Mouse (Mus musculus) testis, adult 2 months (tissue): ENCODE measurements around the gene Prrt2. TPM values are rescaled to one million over a fixed set of nuclear protein-coding genes. Genes with fewer than 3 reads are reported as not detected.

Experiments used
- H3K27ac ChIP-seq: fragments of 200-500 bp; 2 replicates; pipeline ENCODE4 v1.5.1; 2012; ENCODE audit warnings: low read depth, low read length; ENCODE audit not compliant: control insufficient read depth, insufficient read depth
- H3K27me3 ChIP-seq: fragments of 200-500 bp; 2 replicates; pipeline ENCODE4 v1.6.1; 2012; ENCODE audit warnings: mild to moderate bottlenecking, low read length, moderate library complexity; ENCODE audit not compliant: control insufficient read depth, insufficient read depth
- H3K36me3 ChIP-seq: fragments of 200-500 bp; 2 replicates; pipeline ENCODE4 v1.6.1; 2012; ENCODE audit warnings: mild to moderate bottlenecking, low read length; ENCODE audit not compliant: control insufficient read depth, insufficient read depth
- H3K4me1 ChIP-seq: fragments of 200-500 bp; 2 replicates; pipeline ENCODE4 v1.6.1; 2012; ENCODE audit warnings: low read length; ENCODE audit not compliant: control insufficient read depth, insufficient read depth
- H3K4me3 ChIP-seq: fragments of 200-500 bp; 2 replicates; pipeline ENCODE4 v1.5.1; 2012; ENCODE audit warnings: low read depth, mild to moderate bottlenecking, low read length, moderate library complexity, mixed read lengths; ENCODE audit not compliant: control insufficient read depth
- CTCF ChIP-seq: fragments of 200-500 bp; IDR thresholded peaks from 2 replicates; pipeline ENCODE4 v1.5.1; 2012; ENCODE audit warnings: low read depth, mild to moderate bottlenecking, inconsistent platforms, low read length, moderate library complexity; ENCODE audit not compliant: control insufficient read depth, insufficient read depth, insufficient replicate concordance
- POLR2A ChIP-seq: fragments of 200-500 bp; IDR thresholded peaks from 2 replicates; pipeline ENCODE4 v1.6.1; 2012; ENCODE audit warnings: low read depth, mild to moderate bottlenecking, inconsistent platforms, low read length, moderate library complexity; ENCODE audit not compliant: control insufficient read depth
- polyA plus RNA-seq: library from polyadenylated mRNA; depleted of rRNA; stranded (reverse); fragments of >200 nt; gene quantifications from 2 replicates; pipeline ENCODE4 v1.2.3, GENCODE M21; 2012

The Prrt2 gene
- polyA plus RNA-seq, 1 experiment, result 3.4 TPM

DNA sequence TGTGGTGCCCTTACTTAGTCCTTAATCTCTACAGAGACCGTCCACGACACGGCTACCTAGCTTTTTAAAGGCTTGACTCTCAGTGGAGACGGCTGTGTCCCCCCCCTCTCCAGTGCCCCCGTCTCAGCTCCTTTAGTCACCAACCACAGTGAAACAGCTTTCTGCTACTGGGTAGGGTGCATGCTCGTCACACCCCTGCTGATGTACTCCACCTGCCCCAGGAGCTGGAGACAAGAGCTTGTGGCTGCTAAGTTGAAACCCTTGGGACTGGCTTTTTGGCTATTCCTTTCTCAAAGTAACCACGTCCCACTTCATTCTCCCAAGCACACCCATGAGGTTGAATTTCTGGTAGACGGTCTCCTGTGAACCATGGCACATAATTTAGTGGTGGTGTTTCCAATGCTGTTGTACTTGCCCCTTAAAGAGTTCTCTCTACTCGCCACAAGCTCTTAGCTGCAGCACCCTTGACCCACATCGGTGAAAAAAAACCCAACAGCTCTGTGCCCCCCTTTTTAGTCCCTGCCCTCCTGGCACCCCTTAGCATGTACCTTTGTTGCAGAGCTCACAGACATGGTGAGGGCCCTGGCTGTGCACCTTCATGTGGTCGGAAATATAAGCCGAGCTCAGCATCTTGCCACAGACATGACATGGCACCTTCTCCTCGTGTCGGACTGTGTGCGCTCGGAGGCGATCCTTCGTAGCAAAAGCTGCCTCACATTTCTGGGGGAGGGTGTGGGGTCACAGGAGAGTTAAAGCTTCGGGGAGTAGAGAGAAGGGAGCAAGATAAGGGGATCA is 3.1 kb upstream of the Prrt2 start:
- peaks cover 35% of the 10 kb centered on the region for H3K4me1 ChIP-seq
- no peaks in the 10 kb centered on the region for H3K36me3 ChIP-seq
- no peak overlapping the region; the same call in 1 of the 2 replicates for H3K27ac ChIP-seq
- H3K4me3 ChIP-seq, result no peak overlapping the region
- H3K27me3 ChIP-seq, result no peaks in the 10 kb centered on the region
- no peak for TF ChIP-seq POLR2A
- no peak for TF ChIP-seq CTCF

DNA sequence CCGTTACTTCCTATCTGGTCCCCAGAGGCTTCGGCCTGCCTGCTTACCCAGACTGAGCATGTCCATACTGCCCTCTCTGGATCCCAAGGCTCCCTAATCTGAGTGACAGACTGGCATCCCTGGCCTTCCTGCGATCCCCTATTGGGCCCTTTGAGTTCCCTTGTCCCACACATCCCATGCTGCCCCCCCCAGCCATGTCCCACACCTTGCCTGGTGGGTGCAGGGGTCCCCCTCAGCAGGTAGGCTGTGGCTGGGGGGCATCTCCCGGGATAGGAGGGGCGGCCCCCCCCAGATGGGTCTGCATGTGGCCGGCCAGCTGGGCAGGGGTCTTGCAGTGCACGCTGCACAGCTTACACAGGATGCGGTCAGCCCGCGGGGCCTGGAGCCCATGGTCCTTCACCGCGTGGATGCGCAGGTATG is 2.3 kb upstream of the Prrt2 start:
- H3K4me3 ChIP-seq, result no peak overlapping the region
- no peak overlapping the region for H3K27ac ChIP-seq
- H3K27me3 ChIP-seq, result no peaks in the 10 kb centered on the region
- peaks cover 35% of the 10 kb centered on the region for H3K4me1 ChIP-seq
- TF ChIP-seq CTCF (no peak), POLR2A (no peak)
- H3K36me3 ChIP-seq, result no peaks in the 10 kb centered on the region

DNA sequence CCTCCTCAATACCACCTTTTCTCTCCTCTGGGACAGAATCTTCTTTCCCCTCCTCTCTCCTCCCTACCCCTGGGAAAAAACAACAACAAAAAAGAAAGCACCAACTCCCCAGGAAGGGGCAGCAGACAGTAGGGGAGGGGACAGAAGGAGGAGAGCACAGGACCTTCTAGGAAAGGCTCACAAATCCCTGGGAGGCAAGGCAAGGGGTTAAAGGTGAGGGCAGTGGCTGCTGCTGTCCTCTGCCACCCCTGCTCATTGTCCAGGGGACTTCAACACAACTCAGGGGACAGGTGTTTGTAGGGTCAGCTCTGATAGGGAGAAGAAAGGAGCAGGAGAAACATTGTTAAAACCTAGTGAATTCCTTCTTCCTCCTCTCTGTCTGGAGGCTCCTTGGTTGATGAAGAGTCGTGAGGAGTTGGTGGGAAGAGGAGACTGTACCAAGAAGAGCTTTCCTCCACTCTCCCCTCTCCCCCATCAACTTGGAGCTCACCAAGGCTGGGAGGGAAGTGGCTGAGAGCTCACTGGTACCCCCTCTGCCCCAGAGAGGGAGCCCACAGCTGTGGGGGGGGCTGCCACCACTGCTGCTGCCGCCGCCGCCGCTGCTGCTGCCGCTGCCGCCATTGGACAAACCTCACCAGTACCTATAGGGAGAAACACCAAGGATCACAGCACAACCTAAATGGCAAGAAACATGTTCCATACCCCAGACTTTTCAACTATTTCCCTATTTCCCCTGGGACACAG is 1.7 kb upstream of the Prrt2 start:
- Histone ChIP-seq H3K4me1 (peaks cover 29% of the 10 kb centered on the region), H3K36me3 (no peaks in the 10 kb centered on the region), H3K27ac (0 out of 2 replicates have a peak overlapping the region, but pooled peaks have one; percentile 10), H3K27me3 (no peaks in the 10 kb centered on the region), H3K4me3 (no peak overlapping the region; the same call in 1 of the 2 replicates)
- TF ChIP-seq POLR2A (no peak), CTCF (no peak)

DNA sequence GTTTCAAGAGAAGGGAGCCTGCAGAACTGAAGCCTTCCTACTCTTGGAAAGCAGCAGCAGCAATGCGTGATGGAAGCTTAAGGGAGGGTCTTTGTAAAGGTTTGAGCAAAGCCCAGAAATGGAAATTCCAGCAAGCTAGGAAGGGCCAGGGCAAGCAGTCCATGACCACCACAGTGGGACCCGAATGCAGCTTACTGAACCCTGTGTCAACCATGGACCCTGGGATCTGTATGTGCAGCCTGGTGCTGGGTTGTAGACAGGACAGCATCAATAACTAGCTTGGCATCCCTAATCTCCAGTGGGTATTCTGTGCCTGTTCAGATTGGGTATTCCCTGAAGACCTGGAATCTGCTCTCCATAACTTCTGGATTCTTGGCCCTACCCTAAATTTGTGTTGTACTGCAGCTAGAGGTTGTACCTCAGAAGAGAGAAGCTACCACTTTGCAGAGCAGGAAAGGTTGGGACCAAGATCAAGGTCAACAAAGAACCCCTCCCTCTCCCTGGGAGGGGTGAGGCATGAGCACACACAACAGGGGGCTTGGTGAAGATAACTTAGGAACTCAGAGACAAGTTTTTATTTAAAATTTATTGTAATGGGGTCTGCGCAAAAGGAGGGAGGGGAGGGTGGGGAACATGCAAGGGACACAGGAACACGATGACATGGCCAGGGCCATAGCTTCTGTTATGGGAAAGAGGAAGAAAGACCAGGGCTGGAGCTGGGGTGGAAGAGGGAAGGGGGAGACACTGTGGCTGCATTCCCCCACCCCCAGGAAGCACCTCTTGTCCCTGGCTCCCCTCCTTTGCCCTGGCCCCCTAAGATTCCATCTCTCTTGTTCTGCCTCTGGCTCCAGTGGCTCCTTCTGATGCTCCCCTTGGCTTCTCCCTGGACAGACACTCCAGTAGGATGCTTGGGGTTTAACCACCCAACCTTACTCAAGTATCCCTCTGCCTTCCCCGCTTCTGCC is 834 bp upstream of the Prrt2 start:
- TF ChIP-seq POLR2A, result no peak; the same call in 1 of the 2 replicates
- no peak for TF ChIP-seq CTCF
- peak overlapping the region; percentile 70 for H3K4me3 ChIP-seq
- H3K36me3 ChIP-seq, result no peaks in the 10 kb centered on the region
- peaks cover 26% of the 10 kb centered on the region for H3K4me1 ChIP-seq
- H3K27me3 ChIP-seq, result no peaks in the 10 kb centered on the region
- H3K27ac ChIP-seq, result peak overlapping the region; percentile 46

DNA sequence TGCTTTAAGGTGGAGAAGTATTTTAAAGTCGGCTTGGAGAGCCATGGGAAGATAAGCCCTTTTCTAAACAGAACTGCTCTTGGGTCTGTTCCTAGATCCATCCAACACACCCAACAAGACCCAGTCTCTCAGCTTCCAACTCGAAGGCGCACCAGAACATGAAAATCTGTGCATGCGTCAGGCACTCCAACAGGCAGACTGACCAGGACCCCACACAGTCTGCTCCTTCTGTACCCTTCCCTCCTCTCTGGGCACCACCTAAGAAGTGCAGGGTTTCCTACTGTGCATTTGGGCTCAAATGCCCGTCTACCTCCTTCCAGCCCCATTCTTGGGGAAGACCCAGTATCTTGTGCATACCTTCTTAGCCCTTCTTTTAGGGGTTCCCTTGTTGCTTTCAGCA is 520 bp downstream of the Prrt2 start:
- Histone ChIP-seq H3K27me3 (no peaks in the 10 kb centered on the region), H3K4me1 (peaks cover 34% of the 10 kb centered on the region), H3K27ac (0 out of 2 replicates have a peak overlapping the region, but pooled peaks have one; percentile 42), H3K4me3 (peak overlapping the region; percentile 75), H3K36me3 (no peaks in the 10 kb centered on the region)
- TF ChIP-seq CTCF, result no peak
- TF ChIP-seq POLR2A, result no peak

DNA sequence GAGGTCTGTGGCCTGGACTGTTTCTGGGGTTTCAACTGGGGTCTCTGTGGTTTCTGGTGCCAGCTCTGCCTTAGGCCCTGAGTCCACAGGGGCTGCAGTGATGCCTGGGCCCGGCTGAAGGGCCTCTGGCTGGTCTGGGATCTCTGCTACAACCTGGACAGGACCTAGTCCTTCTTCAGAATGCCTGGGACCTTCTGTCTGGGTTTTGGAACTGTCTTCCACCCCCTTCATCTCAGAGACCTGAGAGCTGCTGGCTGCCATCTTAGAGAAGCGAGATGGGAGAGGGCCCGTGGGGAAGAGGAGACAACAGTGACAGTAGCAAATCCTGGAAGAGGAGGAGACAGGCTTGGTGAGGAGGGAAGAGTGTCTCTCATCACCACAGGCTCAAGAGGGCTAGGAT is 980 bp downstream of the Prrt2 start:
- Histone ChIP-seq H3K4me3 (no peak overlapping the region), H3K36me3 (0 out of 2 replicates have a peak, but pooled peaks cover under 1% of the 10 kb centered on the region), H3K4me1 (peaks cover 29% of the 10 kb centered on the region), H3K27me3 (no peaks in the 10 kb centered on the region), H3K27ac (no peak overlapping the region)
- TF ChIP-seq POLR2A, result no peak
- TF ChIP-seq CTCF, result no peak
